Mouse (Mus musculus) liver, adult 2 months (tissue): ENCODE measurements around the gene Ttc38.

Experiments
- CTCF ChIP-seq: fragments of 200-500 bp; IDR thresholded peaks from 2 replicates; pipeline ENCODE4 v1.5.1; 2011; ENCODE audit warnings: low read depth, low read length, control low read depth
- POLR2A ChIP-seq: fragments of 200-500 bp; IDR thresholded peaks from 2 replicates; pipeline ENCODE4 v1.6.1; 2011; ENCODE audit warnings: low read length, control low read depth; ENCODE audit not compliant: insufficient read depth; ENCODE audit errors: extremely low read depth

DNA sequence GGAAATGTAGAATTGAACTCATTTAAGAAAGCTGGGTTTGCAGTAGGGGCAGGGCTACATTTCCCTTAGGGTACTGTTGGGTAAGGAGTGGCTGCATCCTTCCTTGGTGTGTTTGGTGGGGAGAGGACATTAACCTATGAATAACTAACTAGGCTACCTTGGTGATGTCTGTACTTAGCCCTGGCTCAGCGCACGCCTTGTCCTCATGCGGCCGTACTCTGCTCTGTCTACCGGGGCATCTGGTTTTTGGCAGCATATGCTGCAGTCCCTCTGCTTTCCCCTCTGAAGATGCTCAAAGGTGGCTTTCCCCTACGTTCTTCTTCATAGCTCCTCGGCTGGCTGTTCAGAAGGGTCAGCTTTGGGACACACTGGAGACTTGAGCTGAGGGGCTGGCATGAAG, 45.2 kb downstream of the Ttc38 start:
- TF ChIP-seq CTCF = no peak
- TF ChIP-seq POLR2A = no peak
